Comparison of ENCODE assay signal across 13 mouse cellular contexts in the genomic region with DNA sequence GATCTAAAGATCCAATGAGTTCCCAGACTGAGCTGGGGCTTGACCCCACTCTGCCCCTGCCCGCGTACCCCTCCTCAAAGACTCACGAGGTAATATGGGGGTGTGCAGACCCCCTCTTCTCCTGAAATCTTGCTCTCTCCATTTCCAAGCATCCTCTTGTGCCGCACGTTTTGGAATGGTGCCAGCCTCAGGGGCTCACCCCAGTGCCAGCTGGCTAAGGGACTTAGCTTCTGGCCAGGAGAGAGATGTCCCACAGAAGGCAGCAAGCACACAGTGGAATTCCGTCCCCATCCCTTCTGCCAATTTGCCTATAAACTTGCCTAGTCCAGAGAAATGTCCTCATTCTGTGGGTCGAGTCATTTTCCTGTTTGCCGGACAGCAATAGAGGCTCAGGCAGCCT. TPM values are rescaled to one million over a fixed set of nuclear protein-coding genes. Genes with fewer than 3 reads are reported as not detected.
DNase-seq lines count a peak whose midpoint lies in the region; ATAC-seq and TF ChIP-seq lines count a peak whose summit lies in the region.
"Had no signal": no experiment of that assay in that cellular context is flagged by ENCODE, and none has a peak within 500 bp of the region (broad histone marks: within the 10 kb centered on the region; RNA-seq: fewer than 3 reads in every experiment).

No protein-coding gene starts in this region.

- no peak for TF ChIP-seq RAD21 in CH12.LX (IDR thresholded peaks at IDR 0.05; ENCODE audit: low read depth, low read length)

- no peak for TF ChIP-seq POLR2A in CH12.LX (IDR thresholded peaks at IDR 0.05; ENCODE audit: low read depth, low read length)

- peaks cover 84% of the 10 kb centered on the region for H3K27me3 ChIP-seq in CH12.LX (replicated peaks)
- H3K27me3 ChIP-seq in forebrain, embryonic 16.5 days (replicated peaks; ENCODE audit: control insufficient read depth, insufficient read depth, low read length): peaks cover 88% of the 10 kb centered on the region
- H3K27me3 ChIP-seq in limb, embryonic 15.5 days: peaks cover 100% of the 10 kb centered on the region

- peak overlapping the region; percentile 18; the same call in 1 of the 2 replicates for H3K4me2 ChIP-seq in CH12.LX (ENCODE audit: insufficient read depth, low read depth, poor library complexity, severe bottlenecking)
- peak overlapping the region; percentile 75 for H3K4me2 ChIP-seq in forebrain, embryonic 16.5 days (ENCODE audit: low read length)
- H3K4me2 ChIP-seq in limb, embryonic 15.5 days: no peak overlapping the region

- ATAC-seq in forebrain, embryonic 16.5 days: peak; percentile 41; the same call in 1 of the 2 replicates
- no peak for ATAC-seq in limb, embryonic 15.5 days (ENCODE audit: insufficient number of reproducible peaks, low FRiP score, low TSS enrichment, low read depth)

- H3K9me3 ChIP-seq in CH12.LX (replicated peaks; ENCODE audit: low read length): peaks cover 6% of the 10 kb centered on the region
- no peaks in the 10 kb centered on the region for H3K9me3 ChIP-seq in forebrain, embryonic 16.5 days (ENCODE audit: control insufficient read depth, low read length)
- no peaks in the 10 kb centered on the region for H3K9me3 ChIP-seq in limb, embryonic 15.5 days

- no peaks in the 10 kb centered on the region for H3K79me2 ChIP-seq in CH12.LX (replicated peaks; ENCODE audit: control insufficient read depth, extremely low read depth, insufficient read depth, poor library complexity, severe bottlenecking)

- DNase-seq in cerebellum, postnatal 25 days: peak; percentile 8 to 18
- no peak for DNase-seq in cerebellum, postnatal 36 days
- no peak for DNase-seq in CH12.LX (ENCODE audit: extremely low read depth)
- no peak for DNase-seq in layer of hippocampus, adult 2 months (ENCODE audit: low spot score in 2 of 2)
- DNase-seq in kidney, postnatal 14 days: no peak
- no peak for DNase-seq in lung, adult 18-20 months

- H3K27ac ChIP-seq in CH12.LX (ENCODE audit: insufficient read depth, low read depth): no peak overlapping the region
- H3K27ac ChIP-seq in forebrain, embryonic 16.5 days (ENCODE audit: low read length): no peak overlapping the region
- no peak overlapping the region for H3K27ac ChIP-seq in limb, embryonic 15.5 days
- H3K27ac ChIP-seq in layer of hippocampus, adult 2 months: no peak overlapping the region
- H3K27ac ChIP-seq: left cerebral cortex, adult 2 months had no signal

- no peaks in the 10 kb centered on the region for H3K36me3 ChIP-seq in CH12.LX (replicated peaks in 1 of 2; ENCODE audit: control insufficient read depth in 1 of 2, insufficient read depth in 1 of 2, low read length in 1 of 2)
- no peaks in the 10 kb centered on the region for H3K36me3 ChIP-seq in forebrain, embryonic 16.5 days (ENCODE audit: control insufficient read depth, insufficient read depth)
- no peaks in the 10 kb centered on the region for H3K36me3 ChIP-seq in limb, embryonic 15.5 days

- TF ChIP-seq EP300 in CH12.LX (IDR thresholded peaks at IDR 0.05; ENCODE audit: low read length): no peak

- no peak overlapping the region for H3K9ac ChIP-seq in CH12.LX (ENCODE audit: insufficient read depth, low read depth)
- H3K9ac ChIP-seq in forebrain, embryonic 16.5 days (replicated peaks; ENCODE audit: low read depth, low read length): no peak overlapping the region
- no peak overlapping the region for H3K9ac ChIP-seq in limb, embryonic 15.5 days

- in situ Hi-C loops in CH12.LX (cut with MboI; ENCODE audit: low pct_ligation_motif_present, low pct_unique_long_range_greater_than_20kb, low sequenced_read_pairs): loop anchor here (5.0 kb wide), 1 partner anchor 50 kb away; no protein-coding TSS in a partner anchor

- dilution Hi-C loops in CH12.LX (cut with MboI; ENCODE audit: extremely low pct_ligation_motif_present, extremely low pct_unique_long_range_greater_than_20kb, low sequenced_read_pairs): no loop called here

- WGBS in forebrain, embryonic 16.5 days: 10% methylated on average over 8 of the region's 8 CpGs
- 11% methylated on average over 8 of the region's 8 CpGs for WGBS in limb, embryonic 15.5 days

- H3K4me1 ChIP-seq in CH12.LX (ENCODE audit: control insufficient read depth in 1 of 2, insufficient read depth in 2 of 2): peaks cover 9 to 10% of the 10 kb centered on the region in 2 experiments
- peaks cover 22% of the 10 kb centered on the region for H3K4me1 ChIP-seq in forebrain, embryonic 16.5 days (replicated peaks; ENCODE audit: control insufficient read depth, insufficient read depth, low read length)
- peaks cover 13% of the 10 kb centered on the region for H3K4me1 ChIP-seq in limb, embryonic 15.5 days

- TF ChIP-seq CTCF in CH12.LX (conservative IDR thresholded peaks at IDR 0.05 in 1 of 2, IDR thresholded peaks at IDR 0.05 in 1 of 2; ENCODE audit: low read depth in 2 of 2, low read length in 2 of 2): no peak
- no peak for TF ChIP-seq CTCF in layer of hippocampus, adult 2 months (conservative IDR thresholded peaks at IDR 0.05)

- no peak overlapping the region for H3K4me3 ChIP-seq in CH12.LX (replicated peaks in 1 of 3; ENCODE audit: low read depth in 2 of 3, low read length in 2 of 3, poor library complexity in 1 of 3)
- peak overlapping the region; percentile 43 for H3K4me3 ChIP-seq in forebrain, embryonic 16.5 days (replicated peaks; ENCODE audit: low read length)
- peak overlapping the region; percentile 39; the same call in 1 of the 2 replicates for H3K4me3 ChIP-seq in limb, embryonic 15.5 days
- no peak overlapping the region; the same call in 1 of the 2 replicates for H3K4me3 ChIP-seq in layer of hippocampus, adult 2 months
- H3K4me3 ChIP-seq: erythroblast, embryonic 14.5 days had no signal

TF ChIP-seq in CH12.LX, 34 proteins besides CTCF, POLR2A, EP300 and RAD21:
- TF ChIP-seq ETS1 (conservative IDR thresholded peaks at IDR 0.05; ENCODE audit: low read depth, low read length): no peak
- TF ChIP-seq E2F4 (IDR thresholded peaks at IDR 0.05; ENCODE audit: insufficient replicate concordance, low read depth, low read length): no peak
- no peak for TF ChIP-seq GABPA (IDR thresholded peaks at IDR 0.05; ENCODE audit: insufficient replicate concordance, low read depth, low read length)
- TF ChIP-seq CHD1 (IDR thresholded peaks at IDR 0.05; ENCODE audit: low read depth, low read length): no peak
- no peak for TF ChIP-seq JUND (conservative IDR thresholded peaks at IDR 0.05; ENCODE audit: low read depth, low read length)
- TF ChIP-seq SMC3 (IDR thresholded peaks at IDR 0.05; ENCODE audit: low read depth, low read length): no peak
- TF ChIP-seq MAX (IDR thresholded peaks at IDR 0.05; ENCODE audit: low read length): no peak
- TF ChIP-seq ZC3H11A (IDR thresholded peaks at IDR 0.05; ENCODE audit: low read depth, low read length): no peak
- no peak for TF ChIP-seq TCF12 (IDR thresholded peaks at IDR 0.05; ENCODE audit: low read depth, low read length)
- no peak for TF ChIP-seq ZMIZ1 (IDR thresholded peaks at IDR 0.05; ENCODE audit: low read depth, low read length)
- TF ChIP-seq PAX5 (IDR thresholded peaks at IDR 0.05; ENCODE audit: low read length): no peak
- no peak for TF ChIP-seq TBP (conservative IDR thresholded peaks at IDR 0.05; ENCODE audit: low read depth, low read length)

RNA-seq across cellular contexts. Expression of gene Neurog1, which starts 0.8 kb away (rescaled TPM):
- total RNA-seq in CH12.LX (2012; rRNA removed) (not detected in 2 replicates), CH12.LX (2014; rRNA removed) (not detected in 2 replicates)
- not detected in 2 replicates for polyA plus RNA-seq in CH12.LX (2012; ENCODE audit: insufficient read length, low read depth)
- polyA plus RNA-seq in forebrain, embryonic 16.5 days (2015; fragmentation: Nextera tagmentation; extraction: Ambion mirVana): 2.3 and 2.6 TPM in 2 replicates
- polyA plus RNA-seq in limb, embryonic 15.5 days (2015; fragmentation: Nextera tagmentation; extraction: Ambion mirVana): not detected in 2 replicates
- total RNA-seq in layer of hippocampus, adult 2 months (2021): under 1 TPM in 1 of 2 experiments, not detected in 1; 0.20 TPM
- total RNA-seq: adrenal gland, postnatal 10 days; left cerebral cortex, adult 2 months; neutrophil, adult 5-6 weeks had no signal
- polyA plus RNA-seq: erythroblast, embryonic 14.5 days; lung, embryonic 16.5 days had no signal

RNA-seq across cellular contexts. Expression of gene Cxcl14, which starts 43.6 kb away (rescaled TPM):
- not detected in 2 replicates for total RNA-seq in CH12.LX (2012; rRNA removed)
- not detected in 2 replicates for total RNA-seq in CH12.LX (2014; rRNA removed)
- polyA plus RNA-seq in CH12.LX (2012; ENCODE audit: insufficient read length, low read depth): not detected in 2 replicates
- polyA plus RNA-seq in forebrain, embryonic 16.5 days (2015; fragmentation: Nextera tagmentation; extraction: Ambion mirVana): 12.8 and 20.9 TPM in 2 replicates
- 624 and 644 TPM in 2 replicates for polyA plus RNA-seq in limb, embryonic 15.5 days (2015; fragmentation: Nextera tagmentation; extraction: Ambion mirVana)
- 100 to 1,000 TPM; 123 to 125 TPM for total RNA-seq in layer of hippocampus, adult 2 months (2021)
- total RNA-seq: neutrophil, adult 5-6 weeks had no signal
- polyA plus RNA-seq: erythroblast, embryonic 14.5 days had no signal

Comparison
In these comparisons a context has a peak if more than half of its experiments do, and no peak if none do; other contexts are left out.
1. DNase-seq: peak in cerebellum, postnatal 25 days (2 of 2); none in cerebellum, postnatal 36 days (0 of 2), CH12.LX (single experiment), layer of hippocampus, adult 2 months (0 of 2), kidney, postnatal 14 days (single experiment) and lung, adult 18-20 months (0 of 2).
2. H3K4me3 ChIP-seq: peak in forebrain, embryonic 16.5 days (single experiment) and limb, embryonic 15.5 days (single experiment); none in CH12.LX (0 of 3) and layer of hippocampus, adult 2 months (single experiment).
3. RNA of gene Cxcl14, which starts 43.6 kb away (polyA plus RNA-seq): 624 to 644 TPM in limb, embryonic 15.5 days; 12.8 to 20.9 TPM in forebrain, embryonic 16.5 days and not detected in CH12.LX; every median in the first group is over 10 times any median in the second.